Mouse (Mus musculus): ENCODE results near the gene Klhl33.
"Not testable (repeated sequence)": the region's sequence is repeated elsewhere in the genome, so short reads cannot be mapped to it uniquely, and the experiment has no call there.

GRCm38 (mm10) chr14:50865005-50865404 lies 32.3 kb downstream of the Klhl33 start:
- not testable (repeated sequence) for TF ChIP-seq POLR2A, EP300 (IDR thresholded peaks at IDR 0.05; ENCODE audit: insufficient read depth, low read depth, low read length)

Measured in heart, adult 2 months (tissue).